Mouse (Mus musculus) myocyte (in vitro differentiated cells): ENCODE measurements around the gene Haghl. TPM values are rescaled to one million over a fixed set of nuclear protein-coding genes. Genes with fewer than 3 reads are reported as not detected.

Experiments
- H3K27me3 ChIP-seq: one replicate; pipeline ENCODE4 v1.6.1; 2011; ENCODE audit not compliant: control insufficient read depth, insufficient read depth, insufficient read length
- H3K36me3 ChIP-seq: one replicate; pipeline ENCODE4 v1.6.1; 2011; ENCODE audit not compliant: control insufficient read depth, insufficient read depth
- H3K4me2 ChIP-seq: one replicate; pipeline ENCODE4 v1.6.1; 2011; ENCODE audit warnings: low read depth, control low read depth
- H3K4me3 ChIP-seq: one replicate; pipeline ENCODE4 v1.5.1; 2011; ENCODE audit warnings: mild to moderate bottlenecking, control low read depth, moderate library complexity
- H3K79me2 ChIP-seq: one replicate; pipeline ENCODE4 v1.6.1; 2011; ENCODE audit not compliant: control insufficient read depth, insufficient read depth
- H3ac ChIP-seq: one replicate; pipeline ENCODE4 v1.6.1; 2011; ENCODE audit not compliant: control insufficient read depth, insufficient read length
- CEBPB ChIP-seq: IDR thresholded peaks from 2 replicates; pipeline ENCODE4 v1.6.1; 2011; ENCODE audit warnings: mild to moderate bottlenecking, moderate library complexity; ENCODE audit not compliant: poor library complexity, insufficient read depth, severe bottlenecking
- E2F4 ChIP-seq: IDR thresholded peaks from one replicate; pipeline ENCODE4 v1.6.1; 2011; ENCODE audit warnings: mild to moderate bottlenecking, control low read depth, moderate library complexity; ENCODE audit not compliant: insufficient read depth
- MAX ChIP-seq: IDR thresholded peaks from one replicate; pipeline ENCODE4 v1.6.1; 2011; ENCODE audit warnings: low read depth, mild to moderate bottlenecking, control low read depth
- MYOD1 ChIP-seq, 3 experiments: IDR thresholded peaks; one replicate each; pipeline ENCODE4 v1.6.1; 2011; ENCODE audit warnings: control low read depth in 2 of 3, low read depth in 2 of 3, mild to moderate bottlenecking in 2 of 3, moderate library complexity in 1 of 3; ENCODE audit not compliant: insufficient read length in 2 of 3, control insufficient read depth in 1 of 3
- MYOG ChIP-seq, 3 experiments: IDR thresholded peaks; one replicate each; pipeline ENCODE4 v1.6.1; 2011; ENCODE audit warnings: control low read depth in 2 of 3, low read depth in 2 of 3, mild to moderate bottlenecking in 2 of 3; ENCODE audit not compliant: insufficient read length in 2 of 3, control insufficient read depth in 1 of 3, insufficient read depth in 1 of 3
- POLR2A ChIP-seq: IDR thresholded peaks from one replicate; pipeline ENCODE4 v1.6.1; 2011; ENCODE audit warnings: low read depth, mild to moderate bottlenecking, control low read depth, moderate library complexity; ENCODE audit not compliant: insufficient read length
- POLR2AphosphoS2 ChIP-seq: IDR thresholded peaks from one replicate; pipeline ENCODE4 v1.6.1; 2011; ENCODE audit warnings: low read depth, control low read depth; ENCODE audit not compliant: insufficient read length
- REST ChIP-seq: IDR thresholded peaks from one replicate; pipeline ENCODE4 v1.6.1; 2011; ENCODE audit warnings: mild to moderate bottlenecking, control low read depth, moderate library complexity; ENCODE audit not compliant: insufficient read depth, insufficient read length
- SRF ChIP-seq: IDR thresholded peaks from one replicate; pipeline ENCODE4 v1.6.1; 2011; ENCODE audit warnings: low read depth; ENCODE audit not compliant: control insufficient read depth, insufficient read length
- TCF12 ChIP-seq: IDR thresholded peaks from one replicate; pipeline ENCODE4 v1.6.1; 2011; ENCODE audit warnings: mild to moderate bottlenecking, control low read depth; ENCODE audit not compliant: poor library complexity, insufficient read depth, severe bottlenecking
- TCF3 ChIP-seq: IDR thresholded peaks from one replicate; pipeline ENCODE4 v1.6.1; 2011; ENCODE audit warnings: low read depth, control low read depth; ENCODE audit not compliant: insufficient read length
- USF1 ChIP-seq: IDR thresholded peaks from one replicate; pipeline ENCODE4 v1.6.1; 2011; ENCODE audit warnings: low read depth, mild to moderate bottlenecking, control low read depth, moderate library complexity
- polyA plus RNA-seq: library from polyadenylated mRNA; unstranded; fragments of >200 nt; fragmentation: generic; extraction: Trizol; gene quantifications from one replicate; pipeline ENCODE4 v1.2.1, GENCODE M21; 2012; ENCODE audit warnings: missing spikeins

Haghl gene
- polyA plus RNA-seq, 1 experiment, result 29.8 TPM

GRCm38 (mm10) chr17:25832436-25833290 lies 47.2 kb upstream of the Haghl start:
- Histone ChIP-seq H3K4me2 (peak overlapping the region; percentile 94), H3K27me3 (no peaks in the 10 kb centered on the region), H3K79me2 (peaks cover 37% of the 10 kb centered on the region), H3K4me3 (peak overlapping the region; percentile 52), H3K36me3 (peaks cover under 1% of the 10 kb centered on the region), H3ac (peak overlapping the region; percentile 46)
- TF ChIP-seq CEBPB (no peak), POLR2A (peak; percentile 65), SRF (no peak), MYOG (IDR thresholded peaks at IDR 0.05; ENCODE audit: control insufficient read depth in 1 of 3, insufficient read depth in 1 of 3, insufficient read length in 2 of 3, low read depth in 2 of 3) (no peak), E2F4 (peak; percentile 60), TCF12 (no peak), TCF3 (no peak), MAX (no peak), MYOD1 (IDR thresholded peaks at IDR 0.05; ENCODE audit: control insufficient read depth in 1 of 3, insufficient read length in 2 of 3, low read depth in 2 of 3) (peak in 1 of 3 experiments; percentile 9), USF1 (peak; percentile 94), POLR2AphosphoS2 (peak; percentile 66), REST (no peak)

- H3K4me2 ChIP-seq, result peak overlapping the region; percentile 94
- TF ChIP-seq POLR2A (peak; percentile 3), MYOD1 (IDR thresholded peaks at IDR 0.05; ENCODE audit: control insufficient read depth in 1 of 3, insufficient read length in 2 of 3, low read depth in 2 of 3) (no peak), POLR2AphosphoS2 (peak; percentile 73), REST (no peak)
- no peaks in the 10 kb centered on the region for H3K36me3 ChIP-seq
- H3K4me3 ChIP-seq, result peak overlapping the region; percentile 52
- H3K79me2 ChIP-seq, result peaks cover 37% of the 10 kb centered on the region
- peak overlapping the region; percentile 46 for H3ac ChIP-seq
- no peaks in the 10 kb centered on the region for H3K27me3 ChIP-seq
These were observed 46.2 kb upstream of the Haghl start for GRCm38 (mm10) chr17:25831451-25832281.

GRCm38 (mm10) chr17:25830806-25831431 lies 45.4 kb upstream of the Haghl start:
- Histone ChIP-seq H3K36me3 (no peaks in the 10 kb centered on the region), H3K4me2 (peak overlapping the region; percentile 94), H3K4me3 (peak overlapping the region; percentile 52), H3ac (no peak overlapping the region), H3K79me2 (peaks cover 37% of the 10 kb centered on the region), H3K27me3 (no peaks in the 10 kb centered on the region)
- TF ChIP-seq E2F4 (no peak), POLR2A (peak; percentile 9)

- no peaks in the 10 kb centered on the region for H3K27me3 ChIP-seq
- peak overlapping the region; percentile 32 for H3K4me3 ChIP-seq
These were observed 44.8 kb upstream of the Haghl start for GRCm38 (mm10) chr17:25830200-25830753.

GRCm38 (mm10) chr17:25829558-25830017 lies 44.1 kb upstream of the Haghl start:
- peak overlapping the region; percentile 13 for H3ac ChIP-seq
- no peaks in the 10 kb centered on the region for H3K36me3 ChIP-seq
- peaks cover 35% of the 10 kb centered on the region for H3K79me2 ChIP-seq
- H3K4me2 ChIP-seq, result peak overlapping the region; percentile 62
- H3K27me3 ChIP-seq, result no peaks in the 10 kb centered on the region
- peak; percentile 13 for TF ChIP-seq POLR2A
- TF ChIP-seq MYOD1 (IDR thresholded peaks at IDR 0.05; ENCODE audit: control insufficient read depth in 1 of 3, insufficient read length in 2 of 3, low read depth in 2 of 3), result no peak
- TF ChIP-seq TCF3, result no peak
- no peak for TF ChIP-seq CEBPB
- TF ChIP-seq POLR2AphosphoS2, result peak; percentile 74
- peak overlapping the region; percentile 32 for H3K4me3 ChIP-seq

More at GRCm38 (mm10) chr17:25830200-25830753, 44.8 kb upstream of the Haghl start:
- Histone ChIP-seq H3ac (no peak overlapping the region), H3K79me2 (peaks cover 37% of the 10 kb centered on the region), H3K4me2 (no peak overlapping the region), H3K36me3 (no peaks in the 10 kb centered on the region)
- TF ChIP-seq POLR2A (peak; percentile 26), CEBPB (no peak)
